Mouse (Mus musculus): Measurements from ENCODE around the gene Cyb561a3. TPM values are rescaled to one million over a fixed set of nuclear protein-coding genes. Genes with fewer than 3 reads are reported as not detected.

Gene Cyb561a3
- total RNA-seq, 2 experiments from 2014 or later = 14.7 to 17.2 TPM

Other genes starting within 250 kb of the Cyb561a3 start
- 100 to 1,000 TPM; 209 to 213 TPM for gene Syt7, start 188.1 kb upstream of the Cyb561a3 start, total RNA-seq (2021)
- 1 to 10 TPM; 3.7 to 5.0 TPM for gene Lrrc10b, start 119.7 kb upstream of the Cyb561a3 start, total RNA-seq (2021)
- gene Ppp1r32, start 94.2 kb upstream of the Cyb561a3 start, total RNA-seq (2021) = 1 to 10 TPM in 1 of 2 experiments, under 1 TPM in 1; 0.87 to 1.9 TPM
- 10 to 100 TPM; 86.5 to 90.9 TPM for gene Cpsf7, start 51.9 kb upstream of the Cyb561a3 start, total RNA-seq (2021)
- 10 to 100 TPM; 40.8 to 42.5 TPM for gene Sdhaf2, start 51.0 kb upstream of the Cyb561a3 start, total RNA-seq (2021)
- gene Tmem216, start 20.9 kb upstream of the Cyb561a3 start, total RNA-seq (2021) = 10 to 100 TPM; 15.4 to 17.8 TPM
- gene Tmem138, start 190 bp downstream of the Cyb561a3 start, total RNA-seq (2021) = 10 to 100 TPM; 14.2 to 17.0 TPM
- 100 to 1,000 TPM; 249 TPM for gene Ddb1, start 28.2 kb downstream of the Cyb561a3 start, total RNA-seq (2021)
- gene Tkfc, start 28.5 kb downstream of the Cyb561a3 start, total RNA-seq (2021) = 10 to 100 TPM; 25.5 to 29.9 TPM
- 1 to 10 TPM; 1.3 to 1.8 TPM for gene Vwce, start 57.0 kb downstream of the Cyb561a3 start, total RNA-seq (2021)
- not detected for gene Pga5, start 100.9 kb downstream of the Cyb561a3 start, total RNA-seq (2021)
- gene Vps37c, start 111.6 kb downstream of the Cyb561a3 start, total RNA-seq (2021) = 10 to 100 TPM; 24.1 to 24.9 TPM
- gene Cd5, start 161.8 kb downstream of the Cyb561a3 start, total RNA-seq (2021) = not detected

Measured in left cerebral cortex, postnatal 4 days (tissue).